ENCODE assay signal across 9 mouse cellular contexts in genomic region chr13:45513009-45513984, GRCm38 (mm10). TPM values are rescaled to one million over a fixed set of nuclear protein-coding genes. Genes with fewer than 3 reads are reported as not detected.
DNase-seq lines count a peak whose midpoint lies in the region; ATAC-seq and TF ChIP-seq lines count a peak whose summit lies in the region.
"Had no signal": no experiment of that assay in that cellular context is flagged by ENCODE, and none has a peak within 500 bp of the region (broad histone marks: within the 10 kb centered on the region; RNA-seq: fewer than 3 reads in every experiment).

No protein-coding gene starts in this region.

- no peak for ATAC-seq in kidney, postnatal 0 days (replicated peaks; ENCODE audit: low FRiP score, low read depth)
- ATAC-seq in liver, embryonic 16.5 days (ENCODE audit: low read depth) = peak; percentile 20; the same call in 1 of the 2 replicates
- ATAC-seq: forebrain, embryonic 13.5 days had no signal

- no peaks in the 10 kb centered on the region for H3K9me3 ChIP-seq in kidney, postnatal 0 days (replicated peaks; ENCODE audit: low read length)
- no peaks in the 10 kb centered on the region for H3K9me3 ChIP-seq in embryonic facial prominence, embryonic 10.5 days
- no peaks in the 10 kb centered on the region for H3K9me3 ChIP-seq in liver, embryonic 16.5 days (replicated peaks; ENCODE audit: control insufficient read depth, low read length)
- H3K9me3 ChIP-seq: forebrain, embryonic 13.5 days had no signal

- H3K4me2 ChIP-seq in kidney, postnatal 0 days (ENCODE audit: low read length) = no peak overlapping the region
- peak overlapping the region; percentile 81 for H3K4me2 ChIP-seq in liver, embryonic 16.5 days (ENCODE audit: low read depth, low read length)
- H3K4me2 ChIP-seq: forebrain, embryonic 13.5 days had no signal

- intact Hi-C loops in heart, postnatal 36 days (cut with DNase I) = no loop called here

- WGBS in kidney, postnatal 0 days = 65% methylated on average over 12 of the region's 12 CpGs
- 81% methylated on average over 12 of the region's 12 CpGs for WGBS in embryonic facial prominence, embryonic 10.5 days
- WGBS in liver, embryonic 16.5 days (ENCODE audit: insufficient replicate concordance) = 27% methylated on average over 12 of the region's 12 CpGs

- H3K4me1 ChIP-seq in kidney, postnatal 0 days (replicated peaks; ENCODE audit: insufficient read depth, low read length) = peaks cover 54% of the 10 kb centered on the region
- H3K4me1 ChIP-seq in embryonic facial prominence, embryonic 10.5 days = peaks cover 58% of the 10 kb centered on the region
- H3K4me1 ChIP-seq in liver, embryonic 16.5 days (ENCODE audit: control insufficient read depth, low read depth, low read length) = peaks cover 81% of the 10 kb centered on the region

- DNase-seq in heart, adult 11 months = peak; percentile 76
- no peak for DNase-seq in heart, postnatal 36 days
- no peak for DNase-seq in kidney, postnatal 0 days (ENCODE audit: low spot score)
- DNase-seq in kidney, adult 8-10 months = no peak
- DNase-seq in embryonic facial prominence, embryonic 10.5 days (ENCODE audit: low spot score) = no peak
- DNase-seq in embryo, embryonic 10.5 days (ENCODE audit: low spot score) = no peak
- no peak for DNase-seq in right cerebral cortex, postnatal 4 days

- H3K36me3 ChIP-seq in kidney, postnatal 0 days (ENCODE audit: insufficient read depth, low read length) = no peaks in the 10 kb centered on the region
- H3K36me3 ChIP-seq in embryonic facial prominence, embryonic 10.5 days (replicated peaks) = no peaks in the 10 kb centered on the region
- peaks cover 36% of the 10 kb centered on the region for H3K36me3 ChIP-seq in liver, embryonic 16.5 days (ENCODE audit: control insufficient read depth, insufficient read depth)

- H3K4me3 ChIP-seq in kidney, postnatal 0 days (replicated peaks; ENCODE audit: low read depth, low read length) = no peak overlapping the region
- H3K4me3 ChIP-seq in embryonic facial prominence, embryonic 10.5 days = no peak overlapping the region
- H3K4me3 ChIP-seq in liver, embryonic 16.5 days (ENCODE audit: low read depth, low read length) = peak overlapping the region; percentile 90
- H3K4me3 ChIP-seq: forebrain, embryonic 13.5 days had no signal

- no peak for TF ChIP-seq CTCF in kidney, postnatal 0 days (IDR thresholded peaks at IDR 0.05; ENCODE audit: low read depth)

- no peaks in the 10 kb centered on the region for H3K27me3 ChIP-seq in kidney, postnatal 0 days (ENCODE audit: insufficient read depth, low read length)
- H3K27me3 ChIP-seq in embryonic facial prominence, embryonic 10.5 days (replicated peaks; ENCODE audit: low read depth, poor library complexity, severe bottlenecking) = peaks cover 56% of the 10 kb centered on the region
- no peaks in the 10 kb centered on the region; the same call in 1 of the 2 replicates for H3K27me3 ChIP-seq in liver, embryonic 16.5 days (ENCODE audit: control insufficient read depth, insufficient read depth, low read depth, low read length)

- H3K27ac ChIP-seq in kidney, postnatal 0 days = peak overlapping the region; percentile 42; the same call in 1 of the 2 replicates
- H3K27ac ChIP-seq in embryonic facial prominence, embryonic 10.5 days (replicated peaks) = peak overlapping the region; percentile 54; the same call in 1 of the 2 replicates
- H3K27ac ChIP-seq in liver, embryonic 16.5 days (ENCODE audit: low read length) = peak overlapping the region; percentile 93
- H3K27ac ChIP-seq: forebrain, embryonic 13.5 days had no signal

- no peak overlapping the region for H3K9ac ChIP-seq in kidney, postnatal 0 days (ENCODE audit: low read depth, low read length)
- H3K9ac ChIP-seq in liver, embryonic 16.5 days (ENCODE audit: low read depth, low read length) = peak overlapping the region; percentile 95
- H3K9ac ChIP-seq: forebrain, embryonic 13.5 days had no signal

RNA-seq across cellular contexts. Expression of gene Gmpr, which starts 6.1 kb away (rescaled TPM):
- 100 to 1,000 TPM; 174 to 188 TPM for total RNA-seq in heart, postnatal 36 days (2021)
- polyA plus RNA-seq in kidney, postnatal 0 days (2015; fragmentation: Nextera tagmentation; extraction: Ambion mirVana) = 72.5 and 79.0 TPM in 2 replicates
- polyA plus RNA-seq in embryonic facial prominence, embryonic 10.5 days (2016; fragmentation: Nextera tagmentation; extraction: Ambion mirVana) = 22.5 and 25.6 TPM in 2 replicates
- polyA plus RNA-seq in liver, embryonic 16.5 days (2015; fragmentation: Nextera tagmentation; extraction: Ambion mirVana) = 212 and 220 TPM in 2 replicates

Comparison
In these comparisons a context has a peak if more than half of its experiments do, and no peak if none do; other contexts are left out.
1. H3K27ac ChIP-seq: peak in every context shown above with its lines; median percentile 93 in liver, embryonic 16.5 days; 54 in embryonic facial prominence, embryonic 10.5 days; 42 in kidney, postnatal 0 days.